Mouse (Mus musculus) kidney, postnatal 10 days (tissue): Measurements from ENCODE around the gene Epb41l1.
"Not testable (repeated sequence)": the region's sequence is repeated elsewhere in the genome, so short reads cannot be mapped to it uniquely, and the experiment has no call there.

Source experiments
- DNase-seq: peaks from one replicate; pipeline ENCODE4 v3.0.0; 2021; ENCODE audit warnings: mixed read lengths

Gene Epb41l1

GRCm38 (mm10) chr2:156420694-156421380 lies at the start of gene Epb41l1:
Gene Epb41l1 (plus strand): TSS chr2:156420909.
- peak; percentile 80 for DNase-seq

DNA sequence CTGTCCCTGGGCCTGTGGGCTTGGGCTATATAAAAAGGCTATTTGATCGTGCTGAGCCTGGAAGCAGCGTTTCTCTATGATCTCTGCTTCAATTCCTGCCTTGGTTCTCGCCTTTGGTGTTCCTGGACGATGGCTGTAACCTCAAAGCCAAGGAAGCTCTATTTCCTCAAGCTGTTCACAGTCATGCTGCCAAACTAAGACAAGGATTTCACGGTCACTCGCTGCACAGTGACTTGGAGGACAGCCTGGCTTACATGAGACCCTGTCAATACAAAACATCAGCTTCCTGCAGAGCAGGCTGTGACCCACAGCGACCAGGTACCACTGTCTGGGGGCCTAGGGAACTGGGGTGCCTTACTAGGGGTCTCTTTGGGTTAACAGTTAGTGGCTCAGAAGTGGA lies 43.8 kb upstream of the Epb41l1 start:
- DNase-seq: no peak

DNA sequence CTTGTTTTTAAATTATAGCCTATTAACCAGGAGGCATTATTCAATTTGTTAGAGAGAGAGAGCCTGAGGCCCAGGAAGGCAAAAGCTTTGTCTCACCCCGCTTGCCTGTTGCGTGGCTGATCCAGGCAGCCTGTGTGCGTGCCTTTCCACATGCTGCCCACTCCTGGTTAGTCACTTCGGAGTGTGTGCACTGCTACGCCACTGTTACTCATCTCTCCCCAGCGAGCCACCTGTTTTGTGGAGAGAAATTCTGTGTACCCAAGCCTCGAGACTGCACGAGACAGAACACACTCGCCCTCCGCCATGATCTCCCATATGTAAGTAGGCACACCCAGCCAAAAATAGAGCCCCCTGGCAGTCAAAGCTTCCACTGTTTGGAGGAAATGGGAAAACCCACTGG lies 40.8 kb upstream of the Epb41l1 start:
- no peak for DNase-seq

- DNase-seq: no peak
Observed at GRCm38 (mm10) chr2:156381350-156381749, 39.4 kb upstream of the Epb41l1 start.

DNA sequence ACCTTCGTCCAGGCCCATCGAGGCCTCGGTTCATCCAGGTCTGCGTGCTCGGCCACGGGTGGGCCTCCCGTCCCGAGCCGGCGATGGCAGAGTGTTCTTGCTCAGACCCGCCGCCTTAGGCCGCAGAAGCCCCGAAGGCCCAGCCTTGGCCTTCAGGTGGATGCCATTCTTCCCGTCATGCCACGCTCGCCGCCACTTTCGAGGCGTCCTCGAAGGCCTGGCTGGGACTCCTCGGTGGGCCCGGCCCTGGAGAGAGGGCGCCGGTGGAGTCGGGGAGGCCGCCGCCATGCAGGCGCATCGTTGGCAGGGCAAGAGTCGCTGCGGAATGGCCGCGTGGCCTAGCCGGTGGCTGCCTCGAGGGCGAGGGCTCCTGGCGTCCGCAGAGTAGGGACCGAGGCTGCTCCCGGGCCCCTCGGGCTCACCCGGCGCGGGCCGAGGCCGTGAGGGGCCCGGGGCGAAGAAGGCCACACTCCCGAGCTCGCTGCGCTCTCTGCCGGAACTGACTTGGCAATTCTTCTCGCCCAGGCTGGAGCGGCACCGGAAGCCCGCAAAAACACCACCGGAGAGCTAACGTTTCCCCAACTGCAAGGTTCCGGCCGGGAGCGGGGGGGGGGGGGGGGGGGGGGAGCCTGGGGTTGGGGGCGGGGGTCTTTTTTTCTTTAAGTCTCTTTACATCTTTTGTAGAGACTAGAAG lies 28.1 kb upstream of the Epb41l1 start:
- peak; percentile 88 for DNase-seq

- peak; percentile 26 for DNase-seq
Observed at GRCm38 (mm10) chr2:156393155-156393828, 27.4 kb upstream of the Epb41l1 start.

DNA sequence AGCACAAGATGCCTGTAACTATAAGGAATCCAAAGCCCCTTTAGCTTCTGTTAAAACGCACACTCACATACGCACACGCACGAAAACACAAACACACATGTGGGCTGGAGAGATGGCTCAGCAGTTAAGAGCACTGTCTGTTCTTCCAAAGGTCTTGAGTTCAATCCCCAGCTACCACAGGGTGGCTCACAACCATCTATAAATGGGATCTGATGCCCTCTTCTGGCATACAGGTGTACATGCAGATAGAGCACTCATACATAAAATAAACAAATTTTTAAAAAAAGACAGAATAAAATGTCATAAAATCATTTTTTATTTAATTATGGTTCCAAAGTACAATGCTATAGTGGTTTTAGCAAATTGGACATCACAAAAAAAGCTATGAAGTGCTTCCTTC lies 26.4 kb upstream of the Epb41l1 start:
- DNase-seq: no peak

DNA sequence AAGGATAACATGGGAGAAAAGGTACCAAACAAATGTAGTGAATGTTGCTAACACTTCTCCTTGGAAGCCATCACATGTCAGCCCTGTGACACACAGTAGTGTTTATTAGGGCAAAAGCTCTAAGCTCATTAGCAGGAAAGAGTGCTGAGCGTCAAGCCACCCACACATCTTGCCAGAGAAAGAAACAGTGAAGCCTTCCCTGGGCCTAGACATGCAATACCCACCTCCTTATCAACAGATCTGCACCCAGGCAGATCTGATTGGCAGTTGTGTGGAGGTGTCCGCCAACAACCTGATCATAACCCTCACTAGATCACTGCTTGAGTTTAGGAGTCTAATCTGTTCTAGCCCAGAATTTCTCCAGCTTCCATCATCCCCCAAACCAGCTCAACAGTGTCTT lies 24.6 kb upstream of the Epb41l1 start:
- no peak for DNase-seq

GRCm38 (mm10) chr2:156397988-156398387 lies 22.7 kb upstream of the Epb41l1 start:
- DNase-seq: no peak

GRCm38 (mm10) chr2:156399485-156399884 lies 21.2 kb upstream of the Epb41l1 start:
- no peak for DNase-seq

GRCm38 (mm10) chr2:156401331-156401730 lies 19.4 kb upstream of the Epb41l1 start:
- peak; percentile 69 for DNase-seq

- DNase-seq: no peak
Observed at GRCm38 (mm10) chr2:156402036-156402435, 18.7 kb upstream of the Epb41l1 start.

GRCm38 (mm10) chr2:156406987-156407386 lies 13.7 kb upstream of the Epb41l1 start:
- no peak for DNase-seq

DNA sequence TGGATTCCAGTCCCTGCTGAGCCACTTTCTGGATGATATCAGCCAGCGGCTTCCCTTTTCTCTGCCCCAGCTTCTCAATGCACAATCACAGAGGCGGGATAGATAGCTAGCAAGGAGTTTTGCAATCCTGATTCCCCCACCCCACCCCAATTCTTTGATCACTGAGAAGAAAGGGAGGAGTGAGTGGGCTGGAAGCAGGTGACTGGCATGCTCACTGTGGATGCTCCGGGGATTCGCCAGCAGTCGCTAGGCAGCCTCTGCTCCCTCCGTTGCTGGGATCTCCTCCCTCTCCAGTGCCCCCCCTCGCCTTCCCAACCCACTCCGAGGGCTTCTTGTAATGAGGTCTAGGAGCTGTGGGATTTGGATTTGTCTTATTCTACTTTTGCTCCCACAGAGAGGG lies 12.5 kb upstream of the Epb41l1 start:
- DNase-seq: no peak

DNA sequence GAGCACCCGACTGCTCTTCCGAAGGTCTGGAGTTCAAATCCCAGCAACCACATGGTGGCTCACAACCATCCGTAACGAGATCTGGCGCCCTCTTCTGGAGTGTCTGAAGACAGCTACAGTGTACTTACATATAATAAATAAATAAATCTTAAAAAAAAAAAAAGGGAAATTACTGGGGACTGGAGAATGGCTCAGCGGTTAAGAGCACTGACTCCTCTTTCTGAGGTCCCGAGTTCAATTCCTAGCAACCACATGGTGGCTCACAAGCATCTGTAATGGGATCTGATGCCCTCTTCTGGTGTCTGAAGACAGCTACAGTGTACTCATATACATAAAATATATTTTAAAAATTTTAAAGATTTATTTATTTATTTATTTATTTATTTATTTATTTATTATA lies 9.4 kb upstream of the Epb41l1 start:
- not testable (repeated sequence) for DNase-seq

GRCm38 (mm10) chr2:156414996-156415395 lies 5.7 kb upstream of the Epb41l1 start:
- DNase-seq: no peak

GRCm38 (mm10) chr2:156415674-156416073 lies 5.0 kb upstream of the Epb41l1 start:
- DNase-seq: no peak

DNA sequence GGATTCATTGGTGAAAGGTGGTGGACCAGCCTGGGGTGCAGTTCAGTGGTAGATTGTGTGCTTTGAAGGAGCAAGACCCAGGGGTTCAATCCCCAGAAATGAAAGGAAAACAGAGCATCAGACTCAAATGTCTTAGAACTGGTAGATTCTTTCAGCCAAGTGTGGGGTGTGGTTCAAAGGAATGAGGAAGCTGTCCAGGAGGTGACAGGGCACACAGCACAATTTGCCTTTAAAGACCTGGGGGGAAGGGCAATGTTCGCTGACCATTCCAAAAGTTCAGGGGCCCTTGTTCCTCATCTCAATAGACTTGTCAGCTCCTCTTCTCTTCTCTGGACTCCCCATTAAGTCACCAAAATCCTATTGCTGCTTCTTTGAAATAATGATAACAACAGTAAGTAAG lies 3.5 kb upstream of the Epb41l1 start:
- DNase-seq: no peak

GRCm38 (mm10) chr2:156418467-156418866 lies 2.2 kb upstream of the Epb41l1 start:
- no peak for DNase-seq

DNA sequence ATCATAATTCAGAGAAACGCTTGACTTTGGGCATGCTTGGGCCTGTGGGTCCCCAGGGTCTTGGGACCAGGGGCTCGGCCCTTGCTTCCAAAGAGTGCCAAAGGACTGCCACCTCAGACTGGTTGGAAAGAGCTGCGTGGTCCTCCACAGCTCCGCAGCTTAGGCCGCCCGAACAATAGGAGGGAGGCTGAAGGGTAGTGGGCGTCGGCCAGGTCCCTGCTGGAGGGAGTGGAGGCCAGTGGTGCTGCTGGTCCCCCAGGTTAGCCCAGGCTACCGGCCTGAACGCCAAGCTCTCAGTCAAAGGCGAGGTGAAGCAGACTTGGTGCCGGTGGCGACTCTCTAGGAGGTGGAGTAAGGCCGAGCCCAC lies 399 bp upstream of the Epb41l1 start:
- no peak for DNase-seq

DNA sequence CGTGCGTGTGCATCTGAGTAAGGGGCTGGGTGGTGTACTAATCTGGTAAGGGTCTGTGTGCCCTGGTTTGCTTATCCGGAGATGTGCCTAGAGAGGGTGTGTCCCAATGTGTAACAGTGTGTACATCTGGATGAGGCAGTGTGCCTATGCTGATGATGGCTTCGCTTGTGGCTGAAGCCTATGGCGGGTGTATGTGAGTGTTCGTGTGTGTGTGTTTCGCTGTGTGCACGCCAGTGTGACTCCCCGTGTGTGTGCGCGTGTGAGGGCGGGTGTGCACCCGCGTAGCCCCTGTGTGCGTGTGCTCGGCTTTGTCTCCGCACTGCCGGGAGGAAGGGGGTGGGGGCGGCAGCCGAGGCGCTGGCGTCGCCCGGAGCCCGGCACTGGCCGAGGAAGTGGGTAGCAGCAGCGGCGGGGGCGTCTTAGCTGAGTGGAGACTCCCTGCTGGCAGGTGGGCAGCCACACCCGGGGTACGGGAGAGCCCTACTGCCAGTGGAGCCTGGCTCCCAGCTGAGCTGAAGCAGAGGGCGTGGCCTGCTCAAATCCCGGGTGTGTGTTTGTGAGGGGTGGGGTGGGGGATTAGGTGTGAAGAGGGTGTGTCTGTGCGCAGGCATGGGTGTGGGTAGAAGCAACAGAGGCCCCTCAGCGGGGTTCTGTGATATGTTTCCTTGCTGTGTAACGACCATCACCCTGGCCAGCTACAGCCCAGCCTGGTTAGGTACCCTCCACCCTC lies 837 bp downstream of the Epb41l1 start:
- DNase-seq: peak; percentile 61

GRCm38 (mm10) chr2:156422631-156423030 lies 1.9 kb downstream of the Epb41l1 start:
- DNase-seq: no peak

GRCm38 (mm10) chr2:156423672-156424071 lies 3.0 kb downstream of the Epb41l1 start:
- no peak for DNase-seq
